Mouse (Mus musculus) G1E (cell line): ENCODE measurements around the gene Thsd4.

ENCODE experiments used
- CTCF ChIP-seq: IDR thresholded peaks from 2 replicates; pipeline ENCODE4 v1.5.1; 2012; ENCODE audit warnings: low read depth, low read length, inconsistent platforms, mixed read lengths
- GATA1 ChIP-seq: IDR thresholded peaks from 2 replicates; pipeline ENCODE4 v1.6.1; 2012; ENCODE audit warnings: borderline replicate concordance, low read length, inconsistent platforms, mixed read lengths
- GATA2 ChIP-seq: IDR thresholded peaks from 2 replicates; pipeline ENCODE4 v1.6.1; 2012; ENCODE audit warnings: low read depth, low read length, inconsistent platforms, borderline replicate concordance
- POLR2AphosphoS5 ChIP-seq: IDR thresholded peaks from 2 replicates; pipeline ENCODE4 v1.6.1; 2012; ENCODE audit warnings: low read depth, low read length, inconsistent platforms; ENCODE audit not compliant: insufficient replicate concordance
- TAL1 ChIP-seq: conservative IDR thresholded peaks from 2 replicates; pipeline ENCODE4 v1.6.1; 2012; ENCODE audit warnings: low read depth, low read length, inconsistent platforms, mixed read lengths

DNA sequence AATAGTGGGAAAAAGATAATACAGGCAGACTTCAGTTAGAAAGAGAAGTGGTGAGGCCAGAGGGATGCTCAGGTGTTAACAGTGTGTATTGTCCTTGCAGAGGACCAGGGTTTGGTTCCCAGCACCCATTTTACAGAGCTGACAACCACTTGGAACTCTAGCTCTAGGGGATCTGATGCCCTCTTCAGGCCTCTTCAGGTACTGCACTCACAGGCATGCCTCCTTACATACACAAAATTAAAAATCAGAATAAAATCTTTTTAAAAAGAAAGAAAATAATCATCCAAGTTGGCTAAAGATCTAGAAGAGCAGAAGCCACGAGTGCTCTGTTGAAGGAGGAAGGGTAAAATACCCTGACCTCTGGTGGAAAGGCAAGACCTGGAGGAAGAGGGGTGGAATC lies 478.7 kb downstream of the Thsd4 start:
- no peak for TF ChIP-seq GATA1
- TF ChIP-seq CTCF, result no peak
- no peak for TF ChIP-seq TAL1
- no peak for TF ChIP-seq POLR2AphosphoS5
- no peak for TF ChIP-seq GATA2
